Mouse (Mus musculus): ENCODE measurements around the gene Npw.
A peak's percentile ranks its signal among the peaks of the same experiment; 100 is the strongest.

DNA sequence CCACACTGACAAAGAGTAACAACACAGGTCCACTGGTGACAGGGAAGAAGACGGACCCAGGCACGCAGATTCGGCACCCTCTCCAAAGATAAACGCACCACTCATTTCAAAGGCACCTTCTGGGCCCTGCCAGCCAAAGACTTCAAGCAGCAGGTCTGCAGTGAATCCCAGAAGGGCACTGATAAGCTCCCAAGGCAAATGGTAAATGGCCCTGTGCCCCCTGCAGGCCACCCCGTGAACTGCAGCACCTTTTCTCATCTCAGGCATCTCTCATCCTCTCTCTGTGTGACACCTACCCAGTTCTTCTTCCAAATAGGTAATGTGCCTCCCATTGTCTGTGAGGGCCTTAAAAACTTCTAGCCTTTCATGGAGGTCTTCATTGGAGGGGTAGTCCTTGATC is 29.6 kb downstream of the Npw start:
- TF ChIP-seq POLR2A (IDR thresholded peaks at IDR 0.05; ENCODE audit: extremely low read depth, insufficient read depth, low read length) (no peak), CTCF (IDR thresholded peaks at IDR 0.05; ENCODE audit: extremely low read depth, insufficient read depth, low read length) (peak; percentile 85)

Measured in cortical plate, adult 2 months (tissue).